Mouse (Mus musculus): ENCODE data around the gene Nmrk1. TPM values are rescaled to one million over a fixed set of nuclear protein-coding genes. Genes with fewer than 3 reads are reported as not detected.

Nmrk1 gene
- polyA plus RNA-seq, 1 experiment from 2014 or later, result 6.1 TPM

DNA sequence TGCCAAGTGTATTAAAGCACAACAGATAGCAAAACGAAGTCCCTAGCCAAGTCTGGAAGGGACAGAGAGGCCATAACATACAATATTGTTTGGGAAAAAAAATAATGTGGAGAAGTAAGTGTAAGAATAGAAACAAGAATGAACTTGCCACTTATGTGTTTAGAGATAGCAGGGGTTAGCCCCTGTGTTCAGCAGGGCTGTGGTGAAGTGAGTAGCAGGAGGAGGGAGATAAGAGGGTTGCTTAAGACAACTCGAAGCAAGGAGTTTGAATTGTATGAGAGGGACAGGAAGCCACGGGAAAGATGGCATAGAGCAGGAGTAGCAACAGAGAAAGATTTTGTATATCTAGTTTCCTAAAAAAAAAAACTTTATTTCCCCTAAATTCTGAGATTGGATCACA lies 60.4 kb downstream of the Nmrk1 start:
- no peak overlapping the region for H3K4me2 ChIP-seq (replicated peaks)
- H3K9me3 ChIP-seq, result no peaks in the 10 kb centered on the region
- no peaks in the 10 kb centered on the region for H3K27me3 ChIP-seq
- H3K27ac ChIP-seq (replicated peaks), result no peak overlapping the region
- peaks cover 9% of the 10 kb centered on the region for H3K36me3 ChIP-seq
- H3K4me3 ChIP-seq, result no peak overlapping the region
- ATAC-seq (ENCODE audit: low FRiP score, low read depth), result no peak
- H3K4me1 ChIP-seq, result no peaks in the 10 kb centered on the region
- no peak overlapping the region for H3K9ac ChIP-seq (replicated peaks)
- WGBS, result 90% methylated on average over 3 of the region's 3 CpGs

DNA sequence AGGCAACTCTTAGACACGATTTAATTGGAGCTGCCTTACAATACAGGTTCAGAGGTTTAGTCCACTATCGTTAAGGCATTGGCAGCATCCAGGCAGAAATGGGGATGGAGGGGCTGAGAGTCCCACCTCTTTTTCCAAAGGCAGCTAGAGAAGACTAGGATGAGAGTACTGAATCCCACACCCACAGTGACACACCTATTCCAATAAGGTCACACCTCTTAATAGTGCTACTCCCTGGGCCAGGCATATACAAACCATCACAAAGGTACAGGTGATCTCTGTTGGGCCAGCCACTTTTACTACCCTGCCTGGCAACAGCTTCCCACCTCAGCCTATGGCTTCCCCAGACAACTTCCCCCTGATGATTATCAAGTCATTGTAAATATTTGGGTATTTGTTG lies 61.0 kb downstream of the Nmrk1 start:
- Histone ChIP-seq H3K4me3 (no peak overlapping the region), H3K9me3 (no peaks in the 10 kb centered on the region), H3K27me3 (no peaks in the 10 kb centered on the region), H3K27ac (replicated peaks) (no peak overlapping the region), H3K4me1 (no peaks in the 10 kb centered on the region), H3K9ac (replicated peaks) (no peak overlapping the region), H3K4me2 (replicated peaks) (no peak overlapping the region), H3K36me3 (peaks cover 9% of the 10 kb centered on the region)
- ATAC-seq (ENCODE audit: low FRiP score, low read depth), result no peak
- WGBS, result 95% methylated on average over 2 of the region's 2 CpGs

DNA sequence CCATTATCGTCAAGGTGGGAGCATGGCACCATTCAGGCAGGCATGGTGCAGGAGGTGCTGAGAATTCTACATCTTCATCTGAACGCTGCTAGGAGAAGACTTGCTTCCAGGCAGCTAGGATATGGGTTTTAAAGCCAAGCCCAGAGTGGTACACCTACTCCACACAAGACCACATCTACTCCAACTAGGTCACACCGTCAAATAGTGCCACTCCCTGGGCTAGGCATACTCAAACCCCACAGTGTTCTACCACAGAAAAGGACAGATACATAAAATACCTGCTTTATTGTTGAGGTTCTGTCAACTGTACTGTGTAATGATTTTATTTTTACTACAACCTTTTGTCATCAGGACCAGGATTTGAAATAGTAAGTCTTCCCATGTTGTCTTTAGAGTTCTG lies 63.4 kb downstream of the Nmrk1 start:
- peaks cover 9% of the 10 kb centered on the region for H3K36me3 ChIP-seq
- H3K9me3 ChIP-seq, result no peaks in the 10 kb centered on the region
- H3K4me2 ChIP-seq (replicated peaks), result no peak overlapping the region
- H3K9ac ChIP-seq (replicated peaks), result no peak overlapping the region
- H3K4me3 ChIP-seq, result no peak overlapping the region
- no peak for ATAC-seq (ENCODE audit: low FRiP score, low read depth)
- WGBS, result 93% methylated on average over 3 of the region's 3 CpGs
- H3K4me1 ChIP-seq, result no peaks in the 10 kb centered on the region
- H3K27ac ChIP-seq (replicated peaks), result no peak overlapping the region
- no peaks in the 10 kb centered on the region for H3K27me3 ChIP-seq

DNA sequence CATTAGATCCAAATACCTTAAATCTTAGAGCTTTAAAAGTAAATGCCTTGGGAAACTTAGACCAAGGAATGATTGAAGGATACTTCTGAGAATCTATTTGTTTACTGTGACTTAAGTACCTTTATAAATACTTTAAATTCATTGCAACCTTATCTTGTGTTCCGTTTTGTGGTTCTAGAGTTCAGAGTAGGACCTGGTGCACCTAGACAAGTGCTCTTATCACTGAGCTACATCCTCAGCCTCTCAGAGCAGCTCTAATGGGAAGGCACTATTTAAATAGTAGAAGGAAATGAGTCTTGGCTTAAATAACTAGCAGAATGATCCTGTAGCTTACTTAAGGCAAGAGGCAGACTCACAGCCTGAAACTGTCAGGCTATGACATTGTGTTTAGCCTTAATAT lies 63.8 kb downstream of the Nmrk1 start:
- H3K4me3 ChIP-seq, result no peak overlapping the region
- peaks cover 9% of the 10 kb centered on the region for H3K36me3 ChIP-seq
- no peak overlapping the region for H3K27ac ChIP-seq (replicated peaks)
- H3K9ac ChIP-seq (replicated peaks), result no peak overlapping the region
- no peak for ATAC-seq (ENCODE audit: low FRiP score, low read depth)
- no peaks in the 10 kb centered on the region for H3K9me3 ChIP-seq
- H3K4me2 ChIP-seq (replicated peaks), result no peak overlapping the region
- H3K4me1 ChIP-seq, result no peaks in the 10 kb centered on the region
- no peaks in the 10 kb centered on the region for H3K27me3 ChIP-seq
- 91% methylated on average over 1 of the region's 1 CpGs for WGBS

Other genes starting within 250 kb of the Nmrk1 start
- 40.0 and 43.5 TPM in 2 replicates for gene Ostf1, start 127 bp upstream of the Nmrk1 start, polyA plus RNA-seq (2016; fragmentation: Nextera tagmentation; extraction: Ambion mirVana)
- 25.3 and 26.2 TPM in 2 replicates for gene Carnmt1, start 38.8 kb downstream of the Nmrk1 start, polyA plus RNA-seq (2016; fragmentation: Nextera tagmentation; extraction: Ambion mirVana)
- 79.1 and 88.4 TPM in 2 replicates for gene D030056L22Rik, start 81.2 kb downstream of the Nmrk1 start, polyA plus RNA-seq (2016; fragmentation: Nextera tagmentation; extraction: Ambion mirVana)
- 0.22 and 0.54 TPM in 2 replicates for gene Trpm6, start 118.0 kb downstream of the Nmrk1 start, polyA plus RNA-seq (2016; fragmentation: Nextera tagmentation; extraction: Ambion mirVana)